Mouse (Mus musculus) frontal cortex, adult (tissue): ENCODE results near the gene Sirt4.

ENCODE experiments used
- ATAC-seq: cut with Nextera tagmentation; 2 replicates; pipeline ENCODE4 v1.9.2; 2017; ENCODE audit warnings: mild to moderate bottlenecking, moderate library complexity, mixed read lengths; ENCODE audit not compliant: low TSS enrichment

The Sirt4 gene

DNA sequence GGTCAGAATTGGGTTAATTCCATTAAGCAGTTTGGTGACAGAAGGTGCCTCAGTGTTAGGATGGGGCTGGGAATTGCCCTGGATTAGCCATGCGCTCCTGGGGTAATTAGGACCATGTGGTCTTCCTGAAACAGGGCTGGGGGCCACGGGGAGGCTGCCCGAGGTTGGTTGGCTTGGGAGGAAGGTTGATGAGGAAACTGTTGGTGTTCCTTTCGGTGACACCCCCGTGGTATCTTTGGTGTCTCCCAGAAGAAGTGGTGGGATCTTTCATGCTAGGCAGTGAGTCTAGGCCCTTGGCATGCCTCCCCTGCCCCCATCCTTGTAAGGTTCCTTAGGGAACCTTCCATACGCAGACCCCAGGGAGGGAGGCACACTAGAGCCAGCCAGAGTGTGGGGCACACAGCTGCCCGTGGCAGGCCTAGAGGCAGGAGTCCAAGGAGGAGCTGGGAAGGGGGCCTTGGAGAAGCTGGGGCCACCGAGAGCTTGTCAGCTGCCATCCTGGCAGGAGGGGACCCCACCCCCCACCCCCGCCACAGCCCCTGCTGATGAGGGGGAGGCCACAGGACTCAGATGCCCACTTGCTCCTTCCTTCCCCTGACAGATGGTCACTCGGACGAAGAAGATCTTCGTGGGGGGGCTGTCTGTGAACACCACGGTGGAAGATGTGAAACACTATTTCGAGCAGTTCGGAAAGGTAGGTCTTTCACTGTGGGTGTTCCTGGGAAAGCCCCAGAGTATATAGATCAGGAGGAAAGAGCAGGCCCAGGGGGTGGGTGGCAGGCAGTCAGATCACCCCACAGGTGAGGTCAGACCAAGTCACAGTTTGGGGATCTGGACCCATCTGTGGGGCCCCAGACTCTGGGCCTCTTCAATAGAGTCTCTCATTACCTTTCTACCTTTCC lies 49.4 kb downstream of the Sirt4 start:
- no peak for ATAC-seq

- ATAC-seq: no peak
Measured at GRCm38 (mm10) chr5:115434280-115434852, 50.2 kb downstream of the Sirt4 start.

DNA sequence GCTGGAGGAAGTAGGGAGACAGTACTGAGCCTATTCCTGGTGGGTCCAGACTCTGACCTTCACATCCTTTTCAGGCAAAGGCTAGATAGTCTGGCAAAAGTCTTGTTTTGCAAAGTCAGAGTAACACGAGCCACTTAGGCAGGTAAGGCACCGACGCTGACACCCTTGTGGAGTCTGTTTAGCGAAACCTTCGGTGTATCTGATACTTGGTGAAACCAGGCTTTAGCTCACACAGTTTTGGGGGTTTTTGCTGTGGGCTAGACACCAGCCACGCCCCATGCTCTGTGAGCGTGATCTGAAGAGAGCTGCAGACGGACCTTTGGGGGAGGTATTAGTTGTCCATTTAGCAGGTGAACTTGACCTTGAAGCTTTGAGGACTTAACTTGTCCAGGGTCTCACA lies 51.3 kb downstream of the Sirt4 start:
- no peak for ATAC-seq

- no peak for ATAC-seq
Measured at GRCm38 (mm10) chr5:115432395-115432794, 52.1 kb downstream of the Sirt4 start.

DNA sequence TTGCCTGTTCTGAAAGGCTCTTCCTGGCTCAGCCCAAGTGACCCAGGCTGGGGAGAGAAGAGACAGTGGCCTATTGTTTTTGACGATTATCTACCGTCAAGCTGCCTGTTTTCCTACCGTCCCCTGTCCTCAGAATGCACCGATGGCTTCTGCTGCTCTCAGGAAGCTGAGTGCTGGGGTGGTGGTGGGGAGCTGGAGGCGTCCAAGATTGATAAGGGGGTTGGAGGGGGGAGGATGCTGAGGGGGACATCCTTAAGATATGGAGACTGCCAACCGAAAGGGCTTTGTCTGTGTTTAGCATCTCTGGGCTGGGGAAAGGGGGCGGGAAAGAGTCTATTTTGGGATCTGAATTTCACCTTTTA lies 52.6 kb downstream of the Sirt4 start:
- ATAC-seq: no peak

- ATAC-seq: no peak
Measured at GRCm38 (mm10) chr5:115431061-115431897, 53.2 kb downstream of the Sirt4 start.

DNA sequence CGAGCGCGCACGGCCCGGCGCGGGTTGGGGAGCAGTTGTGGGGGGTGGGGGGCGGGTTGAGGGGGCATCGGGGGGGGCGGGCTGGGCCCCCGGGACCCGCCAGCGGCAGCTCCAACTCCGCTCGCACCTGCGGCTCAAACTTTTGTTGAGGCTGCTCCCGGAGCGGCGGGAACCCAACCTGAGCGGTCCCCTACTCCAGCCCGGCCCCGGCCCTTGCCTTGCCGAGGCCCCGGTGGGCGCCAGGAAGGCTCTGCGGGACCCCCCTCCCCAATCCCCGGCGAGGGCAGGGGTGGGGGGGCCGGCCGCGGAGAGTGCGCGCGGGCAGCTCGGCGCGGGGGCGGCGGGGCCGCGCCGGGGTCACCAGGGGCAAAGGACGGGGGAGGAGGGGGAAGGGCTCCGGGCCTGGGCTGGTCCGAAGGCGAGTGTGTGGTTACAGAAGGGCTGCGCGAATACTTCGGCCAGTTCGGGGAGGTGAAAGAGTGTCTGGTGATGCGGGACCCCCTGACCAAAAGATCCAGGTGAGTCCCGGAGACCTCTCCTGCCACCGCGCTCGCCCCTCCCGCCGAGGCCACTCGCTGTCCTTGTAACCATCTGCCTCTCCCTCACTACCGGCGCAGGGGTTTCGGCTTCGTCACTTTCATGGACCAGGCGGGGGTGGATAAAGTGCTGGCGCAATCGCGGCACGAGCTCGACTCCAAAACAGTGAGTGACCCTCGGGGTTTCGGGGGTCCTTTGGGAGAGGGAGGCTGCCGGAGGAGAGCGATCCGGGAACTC lies 54.2 kb downstream of the Sirt4 start:
- ATAC-seq: no peak

DNA sequence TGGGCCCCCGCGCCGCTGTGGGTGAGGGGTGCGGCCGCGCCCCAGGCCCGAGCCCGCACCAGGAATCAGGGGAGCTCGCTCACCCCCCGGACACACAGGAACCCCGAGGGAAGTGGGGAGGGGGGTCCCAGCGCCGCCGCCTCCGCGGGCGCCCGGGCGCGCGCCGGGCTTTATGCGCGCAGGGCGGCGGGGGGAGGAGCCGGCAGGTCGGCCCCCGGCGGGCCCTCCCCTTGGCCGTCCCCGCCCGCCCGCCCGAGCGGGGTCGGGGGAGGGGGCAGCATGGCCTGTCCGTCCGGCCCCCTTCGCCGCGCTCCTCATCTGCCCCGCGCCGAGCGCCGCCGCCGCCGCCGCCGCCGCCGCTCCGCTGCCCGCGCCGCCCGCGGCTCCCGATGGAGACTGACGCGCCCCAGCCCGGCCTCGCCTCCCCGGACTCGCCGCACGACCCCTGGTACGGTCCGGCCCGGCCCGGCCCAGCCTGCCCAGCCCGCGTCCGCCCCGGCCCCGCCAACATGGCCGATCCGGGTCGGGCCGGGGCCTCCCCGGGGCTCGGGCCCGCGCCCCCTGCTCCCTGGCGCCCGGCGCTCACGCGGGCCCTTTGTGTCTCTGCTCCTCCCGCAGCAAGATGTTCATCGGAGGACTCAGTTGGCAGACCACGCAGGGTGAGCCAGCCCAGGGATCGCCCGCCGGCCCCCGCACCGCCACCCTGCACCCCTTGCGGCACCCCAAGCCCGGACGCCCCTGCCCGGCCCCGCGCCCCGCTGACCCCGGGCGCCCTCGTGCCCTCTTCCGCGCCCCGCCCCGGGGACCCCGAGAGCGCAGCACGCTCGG lies 55.0 kb downstream of the Sirt4 start, which contains the start of gene Msi1:
TSS of gene Msi1 (plus strand) at position 241 of the 828 bp plus-strand sequence.
- ATAC-seq: peak; percentile 18; the same call in 1 of the 2 replicates

DNA sequence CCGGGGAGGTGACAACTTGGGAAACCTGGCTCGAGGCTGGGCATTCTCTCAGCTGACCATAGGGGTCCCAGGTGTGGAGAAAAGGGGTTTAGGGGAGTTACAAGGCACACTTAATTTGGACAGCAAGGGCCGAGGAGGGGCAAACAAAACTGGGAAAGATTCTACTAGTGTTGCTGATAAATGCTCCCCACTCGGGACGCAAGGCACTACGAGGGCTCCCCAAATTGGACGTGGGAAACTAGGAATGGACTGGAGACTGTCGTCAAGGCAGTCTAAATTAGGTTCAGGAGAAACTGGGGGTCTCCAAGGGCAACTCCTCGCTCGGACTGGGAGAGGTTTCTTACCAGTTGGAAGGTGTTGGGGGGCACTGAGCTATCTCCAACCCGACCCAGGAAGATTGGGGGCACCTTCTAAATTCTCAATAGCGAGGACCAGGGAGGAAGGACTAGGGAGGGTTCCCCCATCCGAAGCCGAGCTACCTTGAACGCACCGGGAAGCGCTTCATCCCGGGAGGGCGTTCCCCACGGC lies 55.6 kb downstream of the Sirt4 start:
- ATAC-seq: no peak
